ENCODE assay signal across 21 mouse cellular contexts in genomic region chr2:104855732-104856131, GRCm38 (mm10). TPM values are rescaled to one million over a fixed set of nuclear protein-coding genes. Genes with fewer than 3 reads are reported as not detected.
DNase-seq lines count a peak whose midpoint lies in the region; ATAC-seq and TF ChIP-seq lines count a peak whose summit lies in the region.
"Had no signal": no experiment of that assay in that cellular context is flagged by ENCODE, and none has a peak within 500 bp of the region (broad histone marks: within the 10 kb centered on the region; RNA-seq: fewer than 3 reads in every experiment).

No protein-coding gene starts in this region.

- DNase-seq in adrenal gland, adult (ENCODE audit: inconsistent age in 2 of 2, low spot score in 1 of 2): peak; percentile 38 to 78
- no peak for DNase-seq in adrenal gland, postnatal 14 days
- DNase-seq in midbrain, embryonic 11.5 days (ENCODE audit: low spot score, missing footprints): peak; percentile 35
- no peak for DNase-seq in midbrain, postnatal 0 days (ENCODE audit: low spot score)
- peak; percentile 66 for DNase-seq in R1 (ENCODE audit: low read depth, low spot score)
- no peak for DNase-seq in right cerebral cortex, postnatal 10 days (ENCODE audit: low spot score in 2 of 2)
- no peak for DNase-seq in lung, postnatal 25 days (ENCODE audit: low spot score)
- DNase-seq in cerebellum, adult 9-10 months: no peak
- DNase-seq: cerebellum, adult 18-20 months; cerebellum, postnatal 36 days; gastrocnemius, adult 2 months; heart, postnatal 14 days; layer of hippocampus, postnatal 36 days had no signal

- no peak overlapping the region for H3K9ac ChIP-seq in midbrain, embryonic 11.5 days (ENCODE audit: low read length)
- H3K9ac ChIP-seq in midbrain, postnatal 0 days (replicated peaks; ENCODE audit: low read length, poor library complexity, severe bottlenecking): no peak overlapping the region
- H3K9ac ChIP-seq: heart, embryonic 12.5 days; hindbrain, embryonic 14.5 days; intestine, embryonic 15.5 days; liver, embryonic 15.5 days; midbrain, embryonic 12.5 days; neural tube, embryonic 13.5 days had no signal

- ATAC-seq in midbrain, embryonic 11.5 days (ENCODE audit: low FRiP score): no peak
- ATAC-seq in midbrain, postnatal 0 days (ENCODE audit: low FRiP score): no peak
- ATAC-seq: intestine, embryonic 15.5 days had no signal

- 32% methylated on average over 3 of the region's 3 CpGs for WGBS in midbrain, embryonic 11.5 days
- WGBS in midbrain, postnatal 0 days: 32% methylated on average over 3 of the region's 3 CpGs

- no peak overlapping the region for H3K4me2 ChIP-seq in midbrain, embryonic 11.5 days
- no peak overlapping the region for H3K4me2 ChIP-seq in midbrain, postnatal 0 days (ENCODE audit: low read depth, low read length, poor library complexity, severe bottlenecking)
- H3K4me2 ChIP-seq: heart, embryonic 12.5 days; hindbrain, embryonic 14.5 days; intestine, embryonic 15.5 days; liver, embryonic 15.5 days; midbrain, embryonic 12.5 days; neural tube, embryonic 13.5 days had no signal

- H3K9me3 ChIP-seq in midbrain, embryonic 11.5 days (ENCODE audit: control insufficient read depth, low read length): no peaks in the 10 kb centered on the region
- H3K9me3 ChIP-seq in midbrain, postnatal 0 days (ENCODE audit: low read length): no peaks in the 10 kb centered on the region
- H3K9me3 ChIP-seq: heart, embryonic 12.5 days; intestine, embryonic 15.5 days; liver, embryonic 15.5 days; midbrain, embryonic 12.5 days; neural tube, embryonic 13.5 days had no signal

- no peak overlapping the region for H3K27ac ChIP-seq in midbrain, embryonic 11.5 days (ENCODE audit: low read depth, low read length)
- no peak overlapping the region for H3K27ac ChIP-seq in midbrain, postnatal 0 days (ENCODE audit: low read depth, low read length)
- H3K27ac ChIP-seq: gastrocnemius, adult 2 months; hindbrain, embryonic 14.5 days; intestine, embryonic 15.5 days; layer of hippocampus, adult 2 months; liver, embryonic 15.5 days; midbrain, embryonic 12.5 days; neural tube, embryonic 13.5 days had no signal

- no peaks in the 10 kb centered on the region for H3K36me3 ChIP-seq in midbrain, embryonic 11.5 days (ENCODE audit: control insufficient read depth, insufficient read depth, low read length)
- no peaks in the 10 kb centered on the region for H3K36me3 ChIP-seq in midbrain, postnatal 0 days (ENCODE audit: insufficient read depth, low read length)
- H3K36me3 ChIP-seq: heart, embryonic 12.5 days; intestine, embryonic 15.5 days; liver, embryonic 15.5 days; midbrain, embryonic 12.5 days; neural tube, embryonic 13.5 days had no signal

- H3K27me3 ChIP-seq in midbrain, embryonic 11.5 days (ENCODE audit: control insufficient read depth, insufficient read depth, low read length): no peaks in the 10 kb centered on the region
- H3K27me3 ChIP-seq in midbrain, postnatal 0 days (ENCODE audit: insufficient read depth, low read length): 0 out of 2 replicates have a peak, but pooled peaks cover 3% of the 10 kb centered on the region
- H3K27me3 ChIP-seq: intestine, embryonic 15.5 days had no signal

- no peak overlapping the region for H3K4me3 ChIP-seq in midbrain, embryonic 11.5 days (ENCODE audit: low read depth, low read length)
- H3K4me3 ChIP-seq in midbrain, postnatal 0 days (ENCODE audit: low read depth, low read length): no peak overlapping the region
- H3K4me3 ChIP-seq: gastrocnemius, adult 2 months; heart, embryonic 12.5 days; intestine, embryonic 15.5 days; layer of hippocampus, adult 2 months; liver, embryonic 15.5 days; midbrain, embryonic 12.5 days; neural tube, embryonic 13.5 days had no signal

- no peaks in the 10 kb centered on the region for H3K4me1 ChIP-seq in midbrain, embryonic 11.5 days (ENCODE audit: control insufficient read depth, insufficient read depth, low read length)
- no peaks in the 10 kb centered on the region for H3K4me1 ChIP-seq in midbrain, postnatal 0 days (ENCODE audit: insufficient read depth, low read length)
- H3K4me1 ChIP-seq: heart, embryonic 12.5 days; liver, embryonic 15.5 days; midbrain, embryonic 12.5 days; neural tube, embryonic 13.5 days had no signal

- TF ChIP-seq CTCF in midbrain, postnatal 0 days (IDR thresholded peaks at IDR 0.05): no peak

RNA-seq across cellular contexts. Expression of gene Prrg4, which starts 6.1 kb away (rescaled TPM):
- 6.4 TPM in 2 replicates for total RNA-seq in adrenal gland, postnatal 14 days (2021)
- polyA plus RNA-seq in midbrain, embryonic 11.5 days (2014; fragmentation: Nextera tagmentation; extraction: Ambion mirVana): 0.22 and 0.37 TPM in 2 replicates
- total RNA-seq in midbrain, postnatal 0 days (2014; rRNA removed): 1.5 and 3.9 TPM in 2 replicates
- 0.58 and 0.98 TPM in 2 replicates for polyA plus RNA-seq in midbrain, postnatal 0 days (2015; fragmentation: Nextera tagmentation; extraction: Ambion mirVana)

RNA-seq across cellular contexts. Expression of gene Ccdc73, which starts 11.9 kb away (rescaled TPM):
- 4.4 and 4.7 TPM in 2 replicates for total RNA-seq in adrenal gland, postnatal 14 days (2021)
- 6.2 and 10.3 TPM in 2 replicates for polyA plus RNA-seq in midbrain, embryonic 11.5 days (2014; fragmentation: Nextera tagmentation; extraction: Ambion mirVana)
- total RNA-seq in midbrain, postnatal 0 days (2014; rRNA removed): 0.71 TPM in 1 of 2 replicates, not detected in the other
- polyA plus RNA-seq in midbrain, postnatal 0 days (2015; fragmentation: Nextera tagmentation; extraction: Ambion mirVana): 4.5 and 4.9 TPM in 2 replicates
- total RNA-seq: left cerebral cortex, postnatal 14 days had no signal

RNA-seq across cellular contexts. Expression of gene Qser1, which starts 39.2 kb away (rescaled TPM):
- 23.9 and 24.2 TPM in 2 replicates for total RNA-seq in adrenal gland, postnatal 14 days (2021)
- polyA plus RNA-seq in midbrain, embryonic 11.5 days (2014; fragmentation: Nextera tagmentation; extraction: Ambion mirVana): 15.2 and 18.1 TPM in 2 replicates
- total RNA-seq in midbrain, postnatal 0 days (2014; rRNA removed): 14.1 TPM in 2 replicates
- 2.9 and 3.4 TPM in 2 replicates for polyA plus RNA-seq in midbrain, postnatal 0 days (2015; fragmentation: Nextera tagmentation; extraction: Ambion mirVana)

Comparison
In these comparisons a context has a peak if more than half of its experiments do, and no peak if none do; other contexts are left out.
1. DNase-seq: peak in adrenal gland, adult (2 of 2), midbrain, embryonic 11.5 days (single experiment) and R1 (single experiment); none in adrenal gland, postnatal 14 days (single experiment), midbrain, postnatal 0 days (single experiment), right cerebral cortex, postnatal 10 days (0 of 2), lung, postnatal 25 days (single experiment) and cerebellum, adult 9-10 months (single experiment).